Mouse (Mus musculus) forebrain, postnatal 0 days (tissue): ENCODE data around the gene Aak1. TPM values are rescaled to one million over a fixed set of nuclear protein-coding genes. Genes with fewer than 3 reads are reported as not detected.

Source experiments
- ATAC-seq: fragments of 200-750 bp; cut with Nextera tagmentation; 2 replicates; pipeline ENCODE4 v1.8.0; 2017; ENCODE audit warnings: mild to moderate bottlenecking, moderate library complexity
- DNase-seq: peaks from one replicate; pipeline ENCODE4 v3.0.0-alpha.2; 2015
- H3K27ac ChIP-seq: fragments of 300-500 bp; sonication (generic); 2 replicates; pipeline ENCODE4 v1.5.1; 2014; ENCODE audit warnings: low read depth, mild to moderate bottlenecking, antibody characterized with exemption, low read length, moderate library complexity, mixed read lengths
- H3K27me3 ChIP-seq: fragments of 300-500 bp; sonication (generic); 2 replicates; pipeline ENCODE4 v1.6.1; 2014; ENCODE audit warnings: mild to moderate bottlenecking, low read length, mixed read lengths; ENCODE audit not compliant: insufficient read depth
- H3K36me3 ChIP-seq: fragments of 300-500 bp; sonication (generic); 2 replicates; pipeline ENCODE4 v1.6.1; 2014; ENCODE audit warnings: mild to moderate bottlenecking, moderate library complexity; ENCODE audit not compliant: insufficient read depth
- H3K4me1 ChIP-seq: fragments of 300-500 bp; sonication (generic); 2 replicates; pipeline ENCODE4 v1.6.1; 2014; ENCODE audit warnings: antibody characterized with exemption; ENCODE audit not compliant: insufficient read depth
- H3K4me2 ChIP-seq: fragments of 300-500 bp; sonication (generic); 2 replicates; pipeline ENCODE4 v1.6.1; 2014; ENCODE audit warnings: low read depth, mild to moderate bottlenecking, moderate library complexity
- H3K4me3 ChIP-seq: fragments of 300-500 bp; sonication (generic); 2 replicates; pipeline ENCODE4 v1.5.1; 2014; ENCODE audit warnings: low read depth, low read length, mixed read lengths
- H3K9ac ChIP-seq: fragments of 300-500 bp; sonication (generic); 2 replicates; pipeline ENCODE4 v1.6.1; 2014; ENCODE audit warnings: mild to moderate bottlenecking
- H3K9me3 ChIP-seq: fragments of 300-500 bp; sonication (generic); 2 replicates; pipeline ENCODE4 v1.6.1; 2016; ENCODE audit warnings: low read length
- CTCF ChIP-seq: sonication (generic); IDR thresholded peaks from 2 replicates; pipeline ENCODE4 v1.5.1; 2016; ENCODE audit warnings: antibody characterized with exemption, control low read depth, low read depth
- WGBS: fragments of 180-500 bp; shearing (Covaris S2); extraction: QIAGEN DNeasy Blood & Tissue Kit; methylation state at CpG from one replicate; pipeline ENCODE4 v1.1.7; 2014; 5-methylcytosine and 5-hydroxymethylcytosine counted together
- polyA plus RNA-seq: library from polyadenylated mRNA; unstranded; fragments of >200 nt; fragmentation: Nextera tagmentation; extraction: Ambion mirVana; gene quantifications from 2 replicates; pipeline ENCODE4 v1.2.1, GENCODE M21; 2015
- total RNA-seq: library from RNA; depleted of rRNA; stranded (reverse); fragments of >200 nt; gene quantifications from 2 replicates; pipeline ENCODE4 v1.2.3, GENCODE M21; 2014

Gene Aak1
- total and polyA plus RNA-seq, 2 experiments from 2014 or later: 31.0 to 57.6 TPM

DNA sequence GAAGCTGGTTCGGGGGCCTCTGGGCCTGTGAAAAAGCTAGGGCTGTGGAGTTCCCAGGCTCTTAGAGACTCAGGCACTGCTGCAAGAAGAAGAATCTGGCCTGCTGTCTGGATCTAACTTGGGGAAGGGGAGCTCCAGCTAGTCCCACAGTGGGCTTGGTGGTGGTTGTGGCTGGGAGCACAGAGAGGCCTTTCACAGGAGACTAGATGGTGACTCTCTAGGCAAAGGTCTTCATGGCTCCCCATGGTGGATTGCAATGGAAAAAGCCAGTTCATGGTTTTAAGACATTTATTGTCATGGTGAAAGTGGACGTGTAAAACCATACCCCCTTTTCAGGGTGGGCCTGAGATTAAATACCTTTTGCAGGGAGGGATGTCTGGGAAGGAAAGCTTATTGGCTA is 10.2 kb upstream of the Aak1 start:
- ATAC-seq (no peak), DNase-seq (no peak)
- H3K36me3 ChIP-seq: no peaks in the 10 kb centered on the region
- H3K9me3 ChIP-seq: no peaks in the 10 kb centered on the region
- H3K9ac ChIP-seq: no peak overlapping the region
- H3K27ac ChIP-seq: no peak overlapping the region
- H3K4me1 ChIP-seq: no peaks in the 10 kb centered on the region
- no peaks in the 10 kb centered on the region for H3K27me3 ChIP-seq
- H3K4me3 ChIP-seq: no peak overlapping the region
- no peak for TF ChIP-seq CTCF
- no peak overlapping the region for H3K4me2 ChIP-seq
- WGBS: 80% methylated on average over 2 of the region's 2 CpGs

DNA sequence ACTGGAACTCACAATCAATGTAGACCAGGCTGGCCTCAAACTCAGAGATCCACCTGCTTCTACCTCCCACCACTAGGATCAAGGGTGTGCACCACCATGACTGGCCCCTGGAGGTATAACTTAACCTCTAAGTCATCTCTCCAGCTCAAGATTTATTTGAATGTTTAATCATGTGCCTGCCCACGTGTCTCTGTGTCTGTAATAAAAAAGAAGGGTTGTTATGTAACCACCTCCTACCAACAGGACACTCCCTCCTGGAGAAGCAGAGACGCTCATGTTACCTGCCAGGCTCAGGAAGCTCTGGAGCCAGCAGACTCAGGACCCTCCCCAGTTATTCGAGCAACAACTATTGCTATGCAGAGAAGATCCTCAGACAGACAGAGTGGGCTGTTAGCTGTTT is 7.4 kb upstream of the Aak1 start:
- 74% methylated on average over 3 of the region's 3 CpGs for WGBS
- ATAC-seq (no peak), DNase-seq (no peak)
- H3K4me3 ChIP-seq: no peak overlapping the region
- no peaks in the 10 kb centered on the region for H3K36me3 ChIP-seq
- H3K4me1 ChIP-seq: no peaks in the 10 kb centered on the region
- TF ChIP-seq CTCF: no peak
- H3K4me2 ChIP-seq: no peak overlapping the region
- H3K9me3 ChIP-seq: no peaks in the 10 kb centered on the region
- no peak overlapping the region for H3K9ac ChIP-seq
- no peaks in the 10 kb centered on the region for H3K27me3 ChIP-seq
- no peak overlapping the region for H3K27ac ChIP-seq

DNA sequence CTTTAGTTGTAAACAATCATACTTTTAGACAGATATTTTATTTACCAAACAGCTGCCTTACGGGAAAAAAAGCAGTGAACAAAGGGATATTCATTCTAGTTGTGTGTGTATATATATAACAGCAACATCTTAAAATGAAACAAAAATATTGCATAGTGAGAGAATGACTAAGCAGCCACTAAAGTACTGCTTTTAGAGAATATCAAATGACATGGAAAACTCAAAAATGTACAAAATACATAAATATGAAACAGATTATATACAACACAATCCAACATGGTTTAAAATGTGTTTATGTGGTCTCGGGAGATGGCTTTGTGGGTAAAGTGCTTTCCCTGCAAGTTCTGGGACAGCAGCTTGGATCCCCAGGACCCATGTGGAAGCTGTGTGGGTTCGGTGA is 5.7 kb upstream of the Aak1 start:
- no peak overlapping the region for H3K9ac ChIP-seq
- no peak for ATAC-seq
- no peaks in the 10 kb centered on the region for H3K36me3 ChIP-seq
- 90% methylated on average over 3 of the region's 3 CpGs for WGBS
- no peak overlapping the region for H3K27ac ChIP-seq
- TF ChIP-seq CTCF: no peak
- H3K4me3 ChIP-seq: no peak overlapping the region
- H3K27me3 ChIP-seq: no peaks in the 10 kb centered on the region
- H3K9me3 ChIP-seq: no peaks in the 10 kb centered on the region
- 0 out of 2 replicates have a peak, but pooled peaks cover 4% of the 10 kb centered on the region for H3K4me1 ChIP-seq
- no peak overlapping the region for H3K4me2 ChIP-seq
- DNase-seq: no peak

DNA sequence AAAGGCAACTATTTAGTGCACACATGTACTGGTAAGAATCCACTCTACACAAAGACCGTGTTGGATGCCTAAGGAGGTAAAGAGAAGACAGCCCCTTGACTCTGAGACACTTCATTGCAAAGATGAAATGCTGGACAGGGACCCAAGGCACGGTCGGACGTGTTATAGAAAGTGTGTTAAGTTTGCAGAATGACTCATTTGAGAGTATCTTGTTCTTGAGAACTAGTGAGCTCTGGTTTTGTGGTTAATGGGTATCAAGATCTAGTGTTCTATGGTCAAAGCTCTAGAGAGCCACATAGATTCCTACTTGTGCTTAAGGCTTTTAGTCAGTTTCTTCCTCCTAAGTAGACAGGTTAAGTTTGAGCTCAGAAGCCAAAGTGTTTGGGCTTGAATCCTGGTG is 2.9 kb upstream of the Aak1 start:
- Histone ChIP-seq H3K36me3 (no peaks in the 10 kb centered on the region), H3K4me3 (no peak overlapping the region), H3K27ac (no peak overlapping the region), H3K9me3 (no peaks in the 10 kb centered on the region), H3K4me1 (peaks cover 12% of the 10 kb centered on the region), H3K27me3 (no peaks in the 10 kb centered on the region), H3K4me2 (no peak overlapping the region), H3K9ac (no peak overlapping the region)
- DNase-seq (no peak), ATAC-seq (no peak)
- 94% methylated on average over 4 of the region's 4 CpGs for WGBS
- TF ChIP-seq CTCF: no peak

DNA sequence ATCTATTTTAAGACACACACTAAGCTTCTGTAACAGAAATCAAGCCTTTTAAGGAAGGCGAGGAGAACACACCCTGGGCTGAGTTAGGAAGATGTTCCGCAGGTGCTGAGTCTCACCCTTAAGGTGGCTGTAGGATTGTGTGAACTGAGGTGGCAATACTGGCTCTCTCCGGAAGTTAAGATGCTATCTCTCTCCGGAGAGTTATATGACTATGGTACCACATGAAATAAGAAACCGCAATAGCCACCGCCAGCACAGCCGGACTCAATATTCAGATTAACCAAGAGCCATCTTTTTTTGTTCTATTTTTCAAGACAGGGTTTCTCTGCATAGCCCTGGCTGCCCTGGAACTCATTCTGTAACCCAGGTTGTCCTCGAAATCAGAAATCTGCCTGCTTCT is 1.5 kb upstream of the Aak1 start:
- Histone ChIP-seq H3K4me2 (peak overlapping the region; percentile 56), H3K4me1 (peaks cover 21% of the 10 kb centered on the region), H3K9me3 (no peaks in the 10 kb centered on the region), H3K27me3 (no peaks in the 10 kb centered on the region), H3K4me3 (peak overlapping the region; percentile 89; the same call in 1 of the 2 replicates), H3K27ac (no peak overlapping the region; the same call in 1 of the 2 replicates), H3K9ac (no peak overlapping the region), H3K36me3 (no peaks in the 10 kb centered on the region)
- 97% methylated on average over 8 of the region's 8 CpGs for WGBS
- ATAC-seq: no peak
- TF ChIP-seq CTCF: no peak
- DNase-seq: no peak

DNA sequence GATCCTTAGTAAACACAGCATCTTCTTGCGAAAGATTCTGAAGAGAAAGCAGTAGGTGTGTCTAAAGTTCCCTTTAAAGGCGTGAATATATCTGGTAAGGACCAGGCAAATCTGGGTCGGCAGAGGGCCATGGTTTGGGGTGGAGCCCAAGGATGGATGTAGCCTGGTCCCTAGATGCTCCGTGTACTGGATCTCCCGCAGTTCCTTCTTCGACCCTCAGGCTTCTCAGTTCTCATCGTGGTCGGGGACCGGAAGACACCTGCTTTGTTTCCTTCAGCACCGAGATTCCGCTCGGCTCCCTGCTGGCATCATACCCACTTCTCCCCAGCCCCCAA is 770 bp upstream of the Aak1 start:
- H3K36me3 ChIP-seq: no peaks in the 10 kb centered on the region
- no peaks in the 10 kb centered on the region for H3K9me3 ChIP-seq
- no peaks in the 10 kb centered on the region for H3K27me3 ChIP-seq
- H3K27ac ChIP-seq: peak overlapping the region; percentile 97
- DNase-seq: no peak
- peak overlapping the region; percentile 89 for H3K4me3 ChIP-seq
- ATAC-seq: no peak; the same call in 1 of the 2 replicates
- peak overlapping the region; percentile 56 for H3K4me2 ChIP-seq
- 2% methylated on average over 12 of the region's 12 CpGs for WGBS
- H3K4me1 ChIP-seq: peaks cover 21% of the 10 kb centered on the region
- peak overlapping the region; percentile 81 for H3K9ac ChIP-seq
- TF ChIP-seq CTCF: no peak

DNA sequence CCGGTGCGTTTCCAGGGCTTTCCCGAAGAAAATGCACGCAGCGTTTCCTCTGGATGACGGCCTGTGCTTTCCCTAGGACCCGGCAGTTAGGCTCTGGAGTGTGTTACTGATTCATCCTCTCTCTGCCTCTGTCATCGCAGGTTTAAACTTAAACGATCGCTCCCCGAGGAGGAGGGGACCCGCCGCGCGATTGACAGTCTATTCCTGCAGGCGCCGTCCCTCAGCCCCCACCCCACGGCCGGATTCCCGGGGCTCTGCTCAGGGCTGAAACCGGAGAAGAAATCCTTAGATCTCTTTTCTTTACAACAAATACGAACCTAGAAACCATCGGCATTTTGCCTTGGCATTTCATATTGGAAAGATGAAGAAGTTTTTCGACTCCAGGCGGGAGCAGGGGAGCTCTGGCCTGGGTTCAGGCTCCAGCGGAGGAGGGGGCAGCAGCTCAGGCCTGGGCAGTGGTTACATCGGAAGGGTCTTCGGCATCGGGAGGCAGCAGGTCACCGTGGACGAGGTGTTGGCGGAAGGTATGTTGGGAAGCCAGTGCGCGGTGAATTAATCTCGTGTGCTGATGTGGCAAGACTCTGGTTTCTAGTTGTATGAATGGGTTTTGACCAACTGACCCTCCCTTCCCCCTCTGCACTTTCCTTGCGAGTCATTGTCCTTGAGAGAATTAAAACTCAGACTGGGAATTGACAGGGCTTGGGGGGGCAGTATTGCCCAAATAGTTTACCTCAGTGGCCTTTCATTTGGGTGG is 552 bp downstream of the Aak1 start:
- H3K4me1 ChIP-seq: peaks cover 21% of the 10 kb centered on the region
- H3K27me3 ChIP-seq: no peaks in the 10 kb centered on the region
- peak overlapping the region; percentile 81 for H3K9ac ChIP-seq
- under 1% methylated on average over 36 of the region's 36 CpGs for WGBS
- H3K27ac ChIP-seq: peak overlapping the region; percentile 97
- ATAC-seq (peak; percentile 62), DNase-seq (no peak)
- H3K4me2 ChIP-seq: peak overlapping the region; percentile 56
- H3K36me3 ChIP-seq: no peaks in the 10 kb centered on the region
- no peak for TF ChIP-seq CTCF
- H3K4me3 ChIP-seq: peak overlapping the region; percentile 89
- no peaks in the 10 kb centered on the region for H3K9me3 ChIP-seq
